Mouse (Mus musculus) brain, embryonic 14.5 days (tissue): ENCODE results near the gene Rhob. TPM values are rescaled to one million over a fixed set of nuclear protein-coding genes. Genes with fewer than 3 reads are reported as not detected.

Experiments used
- DNase-seq: peaks from one replicate; pipeline ENCODE4 v3.0.0-alpha.2; 2011; ENCODE audit warnings: low read depth
- CTCF ChIP-seq: fragments of 200-500 bp; IDR thresholded peaks from 2 replicates; pipeline ENCODE4 v1.5.1; 2012; ENCODE audit warnings: inconsistent platforms, mild to moderate bottlenecking, moderate library complexity, borderline replicate concordance; ENCODE audit not compliant: insufficient read depth, insufficient read length; ENCODE audit errors: extremely low read depth
- POLR2A ChIP-seq: fragments of 200-500 bp; IDR thresholded peaks from 2 replicates; pipeline ENCODE4 v1.6.1; 2012; ENCODE audit warnings: mild to moderate bottlenecking, inconsistent platforms, borderline replicate concordance; ENCODE audit not compliant: poor library complexity, insufficient read depth, insufficient read length, severe bottlenecking; ENCODE audit errors: extremely low read depth
- polyA plus RNA-seq: library from polyadenylated mRNA; depleted of rRNA; stranded (reverse); fragments of >200 nt; gene quantifications from 2 replicates; pipeline ENCODE4 v1.2.3, GENCODE M21; 2012

Rhob gene
- polyA plus RNA-seq, 1 experiment, result 265 TPM

GRCm38 (mm10) chr12:8501571-8502305, 1.9 kb upstream of the Rhob start:
- TF ChIP-seq CTCF, result no peak
- TF ChIP-seq POLR2A, result no peak
- DNase-seq, result no peak

GRCm38 (mm10) chr12:8500597-8501570, 1.1 kb upstream of the Rhob start:
- DNase-seq, result peak; percentile 61
- TF ChIP-seq CTCF, result no peak
- no peak for TF ChIP-seq POLR2A

DNA sequence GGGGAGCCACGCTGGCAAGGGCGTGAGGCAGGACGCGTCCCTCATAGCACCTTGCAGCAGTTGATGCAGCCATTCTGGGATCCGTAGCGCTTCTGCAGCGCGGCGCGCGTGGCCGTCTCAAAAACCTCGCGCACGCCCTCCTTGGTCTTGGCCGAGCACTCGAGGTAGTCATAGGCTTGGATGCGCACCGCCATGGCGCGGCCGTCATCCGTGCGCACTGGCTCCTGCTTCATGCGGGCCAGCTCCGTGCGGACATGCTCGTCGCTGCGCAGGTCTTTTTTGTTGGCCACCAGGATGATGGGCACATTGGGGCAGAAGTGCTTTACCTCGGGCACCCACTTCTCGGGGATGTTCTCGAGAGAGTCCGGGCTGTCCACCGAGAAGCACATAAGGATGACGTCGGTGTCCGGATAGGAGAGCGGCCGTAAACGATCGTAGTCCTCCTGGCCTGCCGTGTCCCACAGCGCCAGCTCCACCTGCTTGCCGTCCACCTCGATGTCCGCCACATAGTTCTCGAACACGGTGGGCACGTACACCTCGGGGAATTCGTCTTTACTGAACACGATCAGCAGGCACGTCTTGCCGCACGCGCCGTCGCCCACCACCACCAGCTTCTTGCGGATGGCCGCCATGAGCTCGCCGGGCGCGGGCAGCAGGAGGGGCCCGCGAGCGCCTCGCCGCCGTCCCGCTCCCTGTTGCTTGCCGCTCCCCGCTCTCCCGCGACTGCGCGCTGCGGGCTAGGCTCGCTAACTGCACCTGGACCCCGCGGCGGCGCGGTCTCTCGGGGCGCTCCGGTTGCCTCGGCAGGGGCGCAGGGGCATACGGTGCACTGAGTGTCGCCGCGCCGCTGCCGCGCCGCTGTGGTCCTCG, 573 bp downstream of the Rhob start:
- 0 out of 2 replicates have a peak, but pooled peaks have one; percentile 18 for TF ChIP-seq POLR2A
- no peak for TF ChIP-seq CTCF
- peak; percentile 83 for DNase-seq

DNA sequence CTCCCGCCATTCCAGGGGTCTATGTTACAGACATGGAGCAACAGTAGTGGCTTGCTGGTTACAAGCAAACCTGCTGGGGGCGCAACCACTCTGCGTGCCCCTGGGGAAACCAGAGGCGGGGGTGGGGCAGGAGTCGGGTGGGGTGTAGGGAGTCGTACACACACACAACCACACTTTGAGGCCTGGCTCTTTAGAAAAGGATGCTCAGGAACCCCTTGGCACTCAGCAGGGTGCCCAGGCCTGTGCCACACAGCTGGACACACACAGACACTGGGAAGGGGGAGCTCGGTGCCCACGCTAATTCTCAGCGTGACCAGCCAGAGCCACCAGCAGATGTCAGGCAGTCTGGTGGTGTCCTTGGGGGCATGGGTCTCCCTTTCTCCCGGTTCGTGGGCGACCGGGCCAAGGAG, 1.2 kb downstream of the Rhob start:
- peak; percentile 68 for DNase-seq
- TF ChIP-seq POLR2A, result no peak
- TF ChIP-seq CTCF, result peak; percentile 19; the same call in 1 of the 2 replicates

DNA sequence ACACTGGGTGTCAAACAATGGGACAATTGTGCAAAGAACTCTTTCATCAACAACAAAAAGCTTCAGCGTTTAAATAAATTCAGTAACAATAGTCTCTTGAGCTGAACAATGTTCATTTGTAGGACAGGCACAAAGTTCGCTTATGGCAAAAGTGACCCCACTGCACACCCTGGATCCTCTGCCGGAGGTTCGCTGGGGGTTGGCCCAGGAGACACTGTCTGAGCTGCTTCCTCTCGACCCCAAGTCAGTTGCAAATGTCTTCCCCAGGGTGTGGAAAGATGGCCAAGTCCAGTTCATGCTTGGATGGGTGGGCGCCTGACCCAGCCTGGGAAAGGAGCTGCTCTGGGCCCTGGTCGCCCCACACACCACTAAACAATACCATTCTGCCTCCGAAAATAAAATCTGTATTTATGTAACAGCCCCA, 1.6 kb downstream of the Rhob start:
- DNase-seq, result peak; percentile 47
- TF ChIP-seq CTCF (no peak), POLR2A (no peak)

- no peak for TF ChIP-seq CTCF
- no peak for TF ChIP-seq POLR2A
- no peak for DNase-seq
These were observed 2.5 kb downstream of the Rhob start for GRCm38 (mm10) chr12:8497314-8497706.

DNA sequence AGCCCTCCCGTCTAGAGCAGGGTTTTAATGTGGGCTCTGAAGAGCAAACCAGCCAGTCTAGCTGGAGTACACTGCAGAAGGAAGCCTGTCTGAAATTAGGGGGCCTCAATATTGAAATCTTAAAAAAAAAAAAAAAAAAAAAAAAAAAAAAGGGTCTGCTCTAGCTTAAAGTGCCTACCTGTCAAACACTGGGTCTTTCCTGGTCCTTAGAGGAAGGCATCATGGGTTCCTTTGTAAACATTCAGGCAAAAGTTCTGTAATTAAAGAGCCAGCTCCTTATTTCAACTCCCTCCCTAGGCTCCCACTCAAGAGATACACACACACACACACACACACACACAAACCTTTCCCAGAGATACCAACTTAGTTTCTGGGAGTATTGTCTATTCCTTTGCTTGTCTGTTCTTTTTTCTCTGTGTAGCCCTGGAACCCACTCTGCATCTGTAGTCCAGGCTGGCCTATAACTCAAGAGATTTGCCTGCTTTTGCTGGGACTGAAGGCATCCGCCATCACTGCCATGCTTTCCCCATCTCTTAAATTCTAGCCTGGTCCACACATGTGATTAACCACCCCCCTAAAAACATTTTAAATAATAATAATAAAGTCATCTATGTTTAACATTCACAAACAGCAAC, 3.0 kb downstream of the Rhob start:
- TF ChIP-seq POLR2A (no peak), CTCF (no peak)
- DNase-seq, result no peak

GRCm38 (mm10) chr12:8495881-8496678, 3.7 kb downstream of the Rhob start:
- DNase-seq, result peak; percentile 64
- TF ChIP-seq CTCF, result no peak
- no peak for TF ChIP-seq POLR2A

- TF ChIP-seq POLR2A (no peak), CTCF (no peak)
- no peak for DNase-seq
These were observed 5.1 kb downstream of the Rhob start for GRCm38 (mm10) chr12:8494675-8495074.

- TF ChIP-seq CTCF (no peak), POLR2A (no peak)
- no peak for DNase-seq
These were observed 6.4 kb downstream of the Rhob start for GRCm38 (mm10) chr12:8493386-8493785.

- TF ChIP-seq CTCF, result no peak
- TF ChIP-seq POLR2A, result no peak
- peak; percentile 79 for DNase-seq
These were observed 10.7 kb downstream of the Rhob start for GRCm38 (mm10) chr12:8489098-8489497.
